Mouse (Mus musculus): Measurements from ENCODE around the gene Ttll6. TPM values are rescaled to one million over a fixed set of nuclear protein-coding genes. Genes with fewer than 3 reads are reported as not detected.

The Ttll6 gene
- total and polyA plus RNA-seq, 2 experiments from 2014 or later: 0.23 to 0.52 TPM

DNA sequence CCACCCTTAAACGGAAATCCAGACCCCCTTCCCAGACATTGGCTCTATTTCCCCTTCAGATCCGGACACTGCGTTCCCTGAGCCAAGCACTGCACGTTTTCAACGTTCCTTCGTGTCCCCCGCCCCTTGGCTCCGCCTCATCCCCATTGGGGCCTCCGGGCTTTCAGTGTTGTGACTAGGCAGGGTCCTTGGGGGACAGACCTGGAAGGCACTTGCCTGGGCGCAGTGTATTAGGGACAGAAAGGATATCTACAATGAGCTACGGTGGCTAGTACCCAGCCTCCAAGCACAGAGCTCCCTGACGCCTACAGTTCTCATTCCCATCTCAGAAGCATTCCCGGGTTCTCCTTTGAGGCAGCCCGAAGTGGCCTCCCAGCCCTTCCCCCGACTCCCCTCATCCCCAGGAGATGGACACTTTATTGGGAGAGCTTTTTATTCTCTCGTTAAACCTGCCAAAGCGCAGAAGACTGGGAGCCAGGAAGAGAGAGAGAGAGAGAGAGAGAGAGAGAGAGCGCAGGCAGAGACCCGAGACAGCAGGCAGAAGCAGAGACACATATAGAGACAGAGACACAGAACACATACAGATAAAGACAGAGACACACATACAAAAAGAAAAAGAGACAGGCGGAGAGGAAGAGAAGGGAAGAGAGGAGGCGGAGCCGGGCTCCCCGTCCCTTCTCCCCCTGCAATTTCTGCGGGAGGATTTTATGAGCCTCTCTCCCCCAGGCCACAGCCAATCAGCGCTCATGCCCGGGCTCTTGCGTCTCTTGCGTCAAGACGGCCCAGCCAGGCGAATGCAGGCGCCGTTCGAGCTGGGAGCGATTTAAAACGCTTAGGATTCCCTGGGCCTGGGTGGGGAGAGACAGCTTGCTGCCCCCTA, 60.2 kb downstream of the Ttll6 start, which contains the start of gene Hoxb13:
Hoxb13 (plus strand) TSS at position 796 of the 880 bp plus-strand sequence.
- 2% methylated on average over 30 of the region's 35 CpGs for WGBS
- H3K4me3 ChIP-seq (ENCODE audit: low read length): no peak within 1 kb of the TSS
- H3K9ac ChIP-seq (replicated peaks; ENCODE audit: low read length): no peak within 1 kb of the TSS
- H3K4me2 ChIP-seq (ENCODE audit: low read depth, low read length): 0 out of 2 replicates have a peak within 1 kb of the TSS, but pooled peaks have one; percentile 3
- no peaks in the 10 kb centered on the region for H3K36me3 ChIP-seq (ENCODE audit: insufficient read depth, low read length)
- no peak for DNase-seq (ENCODE audit: low spot score)
- peaks cover 98% of the 10 kb centered on the region for H3K27me3 ChIP-seq (ENCODE audit: insufficient read depth, low read length)
- no peak for ATAC-seq
- no peak within 1 kb of the TSS for H3K27ac ChIP-seq
- H3K9me3 ChIP-seq (ENCODE audit: low read length): no peaks in the 10 kb centered on the region
- no peaks in the 10 kb centered on the region for H3K4me1 ChIP-seq (ENCODE audit: insufficient read depth, low read length)
- no peak for TF ChIP-seq CTCF (IDR thresholded peaks at IDR 0.05; ENCODE audit: low read depth)

DNA sequence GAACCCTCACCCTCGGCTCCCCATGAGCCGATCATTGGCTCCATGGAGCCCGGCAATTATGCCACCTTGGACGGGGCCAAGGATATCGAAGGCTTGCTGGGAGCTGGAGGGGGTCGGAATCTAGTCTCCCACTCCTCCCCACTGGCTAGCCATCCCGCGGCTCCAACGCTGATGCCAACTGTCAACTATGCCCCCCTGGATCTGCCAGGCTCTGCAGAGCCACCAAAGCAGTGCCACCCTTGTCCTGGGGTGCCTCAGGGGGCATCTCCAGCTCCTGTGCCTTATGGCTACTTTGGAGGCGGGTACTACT, 60.8 kb downstream of the Ttll6 start:
- Histone ChIP-seq H3K27ac (no peak overlapping the region), H3K4me3 (ENCODE audit: low read length) (no peak overlapping the region), H3K27me3 (ENCODE audit: insufficient read depth, low read length) (peaks cover 98% of the 10 kb centered on the region), H3K9ac (replicated peaks; ENCODE audit: low read length) (no peak overlapping the region), H3K4me2 (ENCODE audit: low read depth, low read length) (0 out of 2 replicates have a peak overlapping the region, but pooled peaks have one; percentile 3), H3K9me3 (ENCODE audit: low read length) (no peaks in the 10 kb centered on the region), H3K4me1 (ENCODE audit: insufficient read depth, low read length) (no peaks in the 10 kb centered on the region), H3K36me3 (ENCODE audit: insufficient read depth, low read length) (no peaks in the 10 kb centered on the region)
- under 1% methylated on average over 10 of the region's 10 CpGs for WGBS
- no peak for TF ChIP-seq CTCF (IDR thresholded peaks at IDR 0.05; ENCODE audit: low read depth)
- no peak for DNase-seq (ENCODE audit: low spot score)
- no peak for ATAC-seq

DNA sequence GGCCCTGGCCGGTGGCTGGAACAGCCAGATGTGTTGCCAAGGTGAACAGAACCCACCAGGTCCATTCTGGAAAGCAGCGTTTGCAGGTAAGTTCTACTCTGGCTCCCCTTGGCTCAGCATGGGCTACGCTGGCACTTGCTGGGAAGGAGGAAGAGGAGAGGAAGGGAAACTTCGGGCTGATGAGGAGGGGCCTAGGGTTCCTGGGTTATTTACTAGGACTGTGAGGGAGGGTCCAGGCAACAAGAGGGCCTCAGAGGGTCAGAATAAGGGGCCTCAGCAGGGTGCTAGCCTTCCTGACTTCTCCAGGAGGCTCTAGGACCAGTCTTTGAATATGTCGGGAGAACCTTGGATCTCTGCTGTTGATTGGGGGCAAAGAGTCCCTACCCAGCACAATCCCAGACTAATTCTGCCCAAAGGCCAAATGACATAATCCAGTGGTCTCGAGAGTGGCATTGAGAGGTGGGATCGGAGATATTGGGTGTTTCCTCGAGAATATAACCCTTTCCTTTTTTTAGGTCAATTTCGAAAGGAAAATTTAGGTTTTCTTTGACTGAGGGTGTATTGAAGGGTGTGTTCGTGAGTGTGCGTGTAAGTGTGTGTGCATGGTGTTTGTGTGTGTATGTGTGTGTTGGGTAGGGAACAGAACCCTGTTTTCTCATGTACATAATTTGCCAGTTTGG, 61.5 kb downstream of the Ttll6 start:
- ATAC-seq (no peak), DNase-seq (ENCODE audit: low spot score) (no peak)
- Histone ChIP-seq H3K36me3 (ENCODE audit: insufficient read depth, low read length) (no peaks in the 10 kb centered on the region), H3K4me2 (ENCODE audit: low read depth, low read length) (no peak overlapping the region), H3K27me3 (ENCODE audit: insufficient read depth, low read length) (peaks cover 99% of the 10 kb centered on the region), H3K4me1 (ENCODE audit: insufficient read depth, low read length) (no peaks in the 10 kb centered on the region), H3K9me3 (ENCODE audit: low read length) (no peaks in the 10 kb centered on the region), H3K4me3 (ENCODE audit: low read length) (no peak overlapping the region), H3K9ac (replicated peaks; ENCODE audit: low read length) (no peak overlapping the region), H3K27ac (no peak overlapping the region)
- WGBS: 8% methylated on average over 11 of the region's 11 CpGs
- TF ChIP-seq CTCF (IDR thresholded peaks at IDR 0.05; ENCODE audit: low read depth): no peak

DNA sequence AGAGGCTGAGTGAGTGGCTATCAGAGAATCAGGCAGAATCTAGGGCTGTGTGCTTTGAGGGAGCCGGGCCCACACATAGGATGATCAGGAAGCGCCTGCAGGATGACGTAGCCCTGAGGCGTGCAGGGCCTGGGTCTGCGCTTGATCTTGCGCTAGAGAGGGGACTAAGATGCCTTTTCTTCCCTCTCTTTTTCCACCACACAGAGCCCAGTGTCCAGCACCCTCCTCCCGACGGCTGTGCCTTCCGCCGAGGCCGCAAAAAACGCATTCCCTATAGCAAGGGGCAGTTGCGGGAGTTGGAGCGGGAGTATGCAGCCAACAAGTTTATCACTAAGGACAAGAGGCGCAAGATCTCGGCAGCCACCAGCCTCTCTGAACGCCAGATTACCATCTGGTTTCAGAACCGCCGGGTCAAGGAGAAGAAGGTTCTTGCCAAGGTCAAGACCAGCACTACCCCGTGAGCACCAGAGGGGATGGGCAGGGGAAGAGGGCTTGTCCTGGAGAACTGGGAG, 62.2 kb downstream of the Ttll6 start:
- Histone ChIP-seq H3K4me3 (ENCODE audit: low read length) (no peak overlapping the region), H3K4me2 (ENCODE audit: low read depth, low read length) (no peak overlapping the region), H3K9me3 (ENCODE audit: low read length) (peaks cover 2% of the 10 kb centered on the region; the same call in 1 of the 2 replicates), H3K9ac (replicated peaks; ENCODE audit: low read length) (no peak overlapping the region), H3K4me1 (ENCODE audit: insufficient read depth, low read length) (no peaks in the 10 kb centered on the region), H3K27ac (no peak overlapping the region), H3K27me3 (ENCODE audit: insufficient read depth, low read length) (peaks cover 99% of the 10 kb centered on the region), H3K36me3 (ENCODE audit: insufficient read depth, low read length) (no peaks in the 10 kb centered on the region)
- TF ChIP-seq CTCF (IDR thresholded peaks at IDR 0.05; ENCODE audit: low read depth): no peak
- 1% methylated on average over 20 of the region's 20 CpGs for WGBS
- DNase-seq (ENCODE audit: low spot score) (no peak), ATAC-seq (no peak)

DNA sequence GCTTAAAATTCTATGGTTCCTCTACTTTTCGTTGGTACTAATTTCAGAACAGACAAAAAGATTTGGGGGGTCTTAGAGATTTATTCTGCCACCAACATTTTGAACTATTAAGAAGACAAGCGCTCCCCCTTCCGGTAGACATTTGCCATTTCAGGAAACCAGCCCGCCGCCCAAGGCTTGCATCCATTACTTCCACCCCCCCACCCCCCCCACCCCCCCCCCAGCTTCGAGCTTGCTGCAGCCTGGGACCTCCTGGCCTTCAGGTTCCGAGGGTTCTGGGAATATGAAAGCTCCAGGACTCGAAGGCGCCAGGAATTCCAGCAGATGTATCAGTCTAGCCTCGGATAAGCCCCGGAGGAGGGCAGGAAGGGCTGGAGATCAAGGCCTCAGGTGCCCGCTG, 65.1 kb downstream of the Ttll6 start:
- DNase-seq (ENCODE audit: low spot score) (peak; percentile 69), ATAC-seq (no peak)
- WGBS: under 1% methylated on average over 12 of the region's 12 CpGs
- Histone ChIP-seq H3K4me2 (ENCODE audit: low read depth, low read length) (no peak overlapping the region), H3K36me3 (ENCODE audit: insufficient read depth, low read length) (no peaks in the 10 kb centered on the region), H3K27ac (no peak overlapping the region), H3K9me3 (ENCODE audit: low read length) (peaks cover 3% of the 10 kb centered on the region; the same call in 1 of the 2 replicates), H3K9ac (replicated peaks; ENCODE audit: low read length) (no peak overlapping the region), H3K27me3 (ENCODE audit: insufficient read depth, low read length) (peaks cover 97% of the 10 kb centered on the region), H3K4me1 (ENCODE audit: insufficient read depth, low read length) (no peaks in the 10 kb centered on the region), H3K4me3 (ENCODE audit: low read length) (no peak overlapping the region)
- TF ChIP-seq CTCF (IDR thresholded peaks at IDR 0.05; ENCODE audit: low read depth): peak; percentile 52

DNA sequence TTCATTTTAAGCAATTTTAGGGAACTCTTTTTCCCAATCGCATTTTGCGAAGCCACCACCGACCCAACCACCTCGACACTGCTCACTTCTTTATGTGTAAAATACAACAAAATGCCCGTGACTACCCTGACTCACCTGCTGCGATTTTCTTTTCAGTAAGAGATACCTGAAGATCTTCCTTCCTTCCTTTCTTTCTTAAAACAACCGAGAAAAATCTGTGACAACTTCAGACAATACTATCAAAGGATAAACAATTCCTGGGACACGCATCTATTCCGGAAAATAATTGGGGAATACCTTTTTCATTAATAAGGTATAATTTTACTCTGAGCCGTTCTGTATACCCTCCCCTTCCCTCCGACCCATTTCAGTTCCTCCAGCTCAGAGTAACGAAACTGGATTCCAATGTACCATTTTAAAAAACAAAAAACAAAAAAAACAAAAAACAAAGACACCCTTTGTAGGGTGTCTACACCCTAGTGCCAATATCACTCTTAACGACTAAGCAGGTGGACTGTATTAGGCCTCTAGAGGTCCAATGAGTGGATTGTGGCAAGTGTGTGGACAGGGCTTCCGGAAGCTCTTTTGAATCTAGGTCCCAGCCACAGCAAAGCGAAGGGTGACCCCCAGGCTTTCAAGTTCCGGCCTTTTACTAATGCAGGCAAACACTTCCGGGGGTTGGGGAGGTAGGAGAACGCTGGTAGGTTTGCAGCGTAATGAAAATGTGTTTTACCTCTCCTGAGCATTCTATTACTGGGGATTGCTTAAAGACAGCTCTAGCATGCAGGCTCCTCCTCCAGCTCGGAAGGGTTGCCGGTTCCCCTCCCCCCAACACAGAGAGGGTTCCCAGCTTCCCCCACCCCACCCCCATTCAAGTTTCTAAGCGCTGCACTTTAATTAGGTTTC, 65.8 kb downstream of the Ttll6 start:
- no peaks in the 10 kb centered on the region for H3K36me3 ChIP-seq (ENCODE audit: insufficient read depth, low read length)

More for the DNA sequence above, 65.8 kb downstream of the Ttll6 start:
- H3K4me2 ChIP-seq (ENCODE audit: low read depth, low read length): no peak overlapping the region
- 2% methylated on average over 22 of the region's 22 CpGs for WGBS
- no peaks in the 10 kb centered on the region for H3K4me1 ChIP-seq (ENCODE audit: insufficient read depth, low read length)
- H3K9ac ChIP-seq (replicated peaks; ENCODE audit: low read length): no peak overlapping the region
- no peak for TF ChIP-seq CTCF (IDR thresholded peaks at IDR 0.05; ENCODE audit: low read depth)
- no peak for DNase-seq (ENCODE audit: low spot score)
- H3K9me3 ChIP-seq (ENCODE audit: low read length): peaks cover 3% of the 10 kb centered on the region; the same call in 1 of the 2 replicates
- H3K4me3 ChIP-seq (ENCODE audit: low read length): no peak overlapping the region
- no peak overlapping the region for H3K27ac ChIP-seq
- H3K27me3 ChIP-seq (ENCODE audit: insufficient read depth, low read length): peaks cover 97% of the 10 kb centered on the region
- no peak for ATAC-seq

Measured in hindbrain, postnatal 0 days (tissue).